Mouse (Mus musculus) cerebellum, adult 9-10 months (tissue): ENCODE results near the gene Gpr179.

Experiments used
- DNase-seq: peaks from one replicate; pipeline ENCODE4 v3.0.0; 2022

The Gpr179 gene

GRCm38 (mm10) chr11:97285852-97286775 is 65.8 kb downstream of the Gpr179 start:
- DNase-seq = no peak

GRCm38 (mm10) chr11:97284854-97285253 is 67.0 kb downstream of the Gpr179 start:
- DNase-seq = no peak

- no peak for DNase-seq
Measured at GRCm38 (mm10) chr11:97282179-97282578, 69.7 kb downstream of the Gpr179 start.
